ENCODE assay signal across 7 mouse cellular contexts in genomic region chr5:122129068-122129655, GRCm38 (mm10). TPM values are rescaled to one million over a fixed set of nuclear protein-coding genes. Genes with fewer than 3 reads are reported as not detected.
DNase-seq lines count a peak whose midpoint lies in the region; ATAC-seq and TF ChIP-seq lines count a peak whose summit lies in the region.

No protein-coding gene starts in this region.

- peaks cover 40% of the 10 kb centered on the region for H3K27me3 ChIP-seq in G1E (ENCODE audit: insufficient read depth, low read length)
- no peaks in the 10 kb centered on the region for H3K27me3 ChIP-seq in forebrain, embryonic 11.5 days (ENCODE audit: control insufficient read depth, insufficient read depth, low read length)

- H3K9ac ChIP-seq in forebrain, embryonic 11.5 days (ENCODE audit: low read length) = no peak overlapping the region

- no peaks in the 10 kb centered on the region for H3K9me3 ChIP-seq in G1E (replicated peaks)
- H3K9me3 ChIP-seq in forebrain, embryonic 11.5 days (ENCODE audit: control insufficient read depth, low read length) = no peaks in the 10 kb centered on the region

- 32% methylated on average over 16 of the region's 16 CpGs for WGBS in forebrain, embryonic 11.5 days

- no peak overlapping the region for H3K4me3 ChIP-seq in G1E (ENCODE audit: low read depth, low read length)
- no peak overlapping the region for H3K4me3 ChIP-seq in forebrain, embryonic 11.5 days (ENCODE audit: low read depth, low read length)

- peaks cover 23% of the 10 kb centered on the region for H3K4me1 ChIP-seq in G1E (ENCODE audit: insufficient read depth, low read depth, low read length)
- H3K4me1 ChIP-seq in forebrain, embryonic 11.5 days (replicated peaks; ENCODE audit: control insufficient read depth, insufficient read depth, low read length) = peaks cover 3% of the 10 kb centered on the region; the same call in 1 of the 2 replicates

- H3K36me3 ChIP-seq in G1E (replicated peaks) = no peaks in the 10 kb centered on the region
- H3K36me3 ChIP-seq in forebrain, embryonic 11.5 days (ENCODE audit: control insufficient read depth, insufficient read depth, low read length) = no peaks in the 10 kb centered on the region

- no peak overlapping the region for H3K4me2 ChIP-seq in forebrain, embryonic 11.5 days (ENCODE audit: low read depth, low read length, severe bottlenecking)

- ATAC-seq in G1E (ENCODE audit: extremely low read depth, insufficient number of reproducible peaks, low FRiP score, poor library complexity, severe bottlenecking) = no peak
- ATAC-seq in forebrain, embryonic 11.5 days (replicated peaks; ENCODE audit: low FRiP score) = no peak

- H3K27ac ChIP-seq in forebrain, embryonic 11.5 days (ENCODE audit: low read depth, low read length) = no peak overlapping the region

- TF ChIP-seq CTCF in G1E (IDR thresholded peaks at IDR 0.05; ENCODE audit: low read depth, low read length) = 0 out of 2 replicates have a peak, but pooled peaks have one; percentile 17

- DNase-seq in G1E (ENCODE audit: low spot score) = peak; percentile 36
- peak; percentile 95 for DNase-seq in brain, adult 2 months (ENCODE audit: low read depth, low spot score)
- DNase-seq in forebrain, embryonic 11.5 days (ENCODE audit: low spot score) = peak; percentile 72
- peak; percentile 85 for DNase-seq in heart, postnatal 4 days
- DNase-seq in layer of hippocampus, adult 8-10 months (ENCODE audit: low spot score in 2 of 2) = peak; percentile 64 to 78
- peak; percentile 81 for DNase-seq in lung, postnatal 25 days (ENCODE audit: low spot score)
- DNase-seq in skeletal muscle tissue, adult 2 months (ENCODE audit: low read depth, low spot score) = peak; percentile 62

RNA-seq across cellular contexts. Expression of gene Ccdc63, which starts 11.5 kb away (rescaled TPM):
- total RNA-seq in G1E (2014; fragmentation: Nextera tagmentation) (not detected in 2 replicates), G1E (2017) (0.16 and 0.29 TPM in 2 replicates)
- polyA plus RNA-seq in G1E (2012) = not detected in 2 replicates
- not detected in 2 replicates for polyA plus RNA-seq in forebrain, embryonic 11.5 days (2014; fragmentation: Nextera tagmentation; extraction: Ambion mirVana)
- total RNA-seq in heart, postnatal 4 days (2021) = under 1 TPM in 1 of 2 experiments, not detected in 1; 0.36 TPM
- 1 to 10 TPM in 1 of 4 experiments, under 1 TPM in 3; 0.29 to 1.7 (median 0.48) TPM for total RNA-seq in layer of hippocampus, adult 8-10 months (2022)

RNA-seq across cellular contexts. Expression of gene Myl2, which starts 28.4 kb away (rescaled TPM):
- total RNA-seq in G1E (2014; fragmentation: Nextera tagmentation) (not detected in 2 replicates), G1E (2017) (not detected in 2 replicates)
- polyA plus RNA-seq in G1E (2012) = not detected in 2 replicates
- polyA plus RNA-seq in forebrain, embryonic 11.5 days (2014; fragmentation: Nextera tagmentation; extraction: Ambion mirVana) = not detected in 2 replicates
- total RNA-seq in heart, postnatal 4 days (2021) = over 10,000 TPM; 18,495 to 19,403 TPM
- total RNA-seq in layer of hippocampus, adult 8-10 months (2022) = 1 to 10 TPM in 3 of 4 experiments, under 1 TPM in 1; 0.80 to 4.7 (median 2.9) TPM

RNA-seq across cellular contexts. Expression of gene Ppp1cc, which starts 28.9 kb away (rescaled TPM):
- total RNA-seq in G1E (2014; fragmentation: Nextera tagmentation) = 269 and 270 TPM in 2 replicates
- 293 and 329 TPM in 2 replicates for total RNA-seq in G1E (2017)
- polyA plus RNA-seq in G1E (2012) = 148 and 214 TPM in 2 replicates
- 364 and 378 TPM in 2 replicates for polyA plus RNA-seq in forebrain, embryonic 11.5 days (2014; fragmentation: Nextera tagmentation; extraction: Ambion mirVana)
- 100 to 1,000 TPM; 216 to 217 TPM for total RNA-seq in heart, postnatal 4 days (2021)
- 100 to 1,000 TPM; 165 to 238 (median 203) TPM for total RNA-seq in layer of hippocampus, adult 8-10 months (2022)

Comparison
In these comparisons a context has a peak if more than half of its experiments do, and no peak if none do; other contexts are left out.
1. DNase-seq: peak in every context shown above with its lines; median percentile 95 in brain, adult 2 months; 85 in heart, postnatal 4 days; 81 in lung, postnatal 25 days; 72 in forebrain, embryonic 11.5 days; 71 in layer of hippocampus, adult 8-10 months; 62 in skeletal muscle tissue, adult 2 months; 36 in G1E.
2. RNA of gene Myl2, which starts 28.4 kb away (total RNA-seq): 18,495 to 19,403 TPM in heart, postnatal 4 days; 0.80 to 4.7 TPM in layer of hippocampus, adult 8-10 months and not detected in G1E; every median in the first group is over 1,000 times any median in the second.